Mouse (Mus musculus) E14TG2a.4 (cell line): ENCODE measurements around the gene Kcnip1.

Source experiments
- CTCF ChIP-seq: conservative IDR thresholded peaks from 2 replicates; pipeline ENCODE4 v1.5.1; 2014; ENCODE audit warnings: low read length
- POU5F1 ChIP-seq: IDR thresholded peaks from 2 replicates; pipeline ENCODE4 v1.6.1; 2014; ENCODE audit warnings: low read length, borderline replicate concordance

DNA sequence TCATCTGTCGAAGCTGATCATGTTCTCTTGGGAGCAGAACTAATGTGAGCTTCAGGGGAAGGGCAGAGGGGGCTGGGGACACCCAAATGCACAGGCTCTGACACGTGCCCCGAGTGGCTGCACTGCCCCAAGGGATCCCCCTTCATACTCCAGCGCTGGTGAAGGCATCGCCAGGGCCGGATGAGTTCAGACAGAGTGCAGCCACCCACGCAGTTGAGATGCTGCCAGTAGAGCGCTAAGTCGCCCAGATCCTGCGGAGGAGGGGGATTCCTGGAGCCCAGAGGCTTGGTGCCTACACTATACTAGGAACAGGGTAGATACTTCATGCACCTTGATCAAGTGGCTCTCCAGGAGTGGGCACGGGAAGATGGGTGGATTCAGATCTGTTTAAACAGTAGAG is 143.3 kb downstream of the Kcnip1 start:
- TF ChIP-seq CTCF (no peak), POU5F1 (no peak)
